Mouse (Mus musculus): ENCODE measurements around the gene Efr3b. TPM values are rescaled to one million over a fixed set of nuclear protein-coding genes. Genes with fewer than 3 reads are reported as not detected.

The Efr3b gene
- total and polyA plus RNA-seq, 2 experiments from 2014 or later, result 25.5 to 86.6 TPM

DNA sequence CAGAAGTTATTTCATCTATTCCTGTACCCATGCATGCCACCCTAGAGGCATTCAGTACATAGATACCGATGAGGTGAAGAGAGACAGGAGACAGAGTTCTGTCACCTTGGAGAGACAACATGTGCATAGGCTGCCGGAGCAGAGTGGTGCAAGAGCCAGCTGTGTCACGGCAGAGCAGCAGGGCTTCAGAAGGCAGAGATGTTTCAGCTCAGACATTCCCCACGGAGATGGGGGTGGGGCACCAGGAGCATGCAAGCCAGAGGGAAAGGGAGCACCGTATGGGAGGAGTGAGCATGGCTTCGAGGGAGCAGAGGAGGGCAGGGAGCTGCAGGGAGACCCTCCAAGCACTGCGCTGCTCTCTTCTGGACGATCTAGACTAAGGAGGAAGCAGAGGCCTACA is 18.2 kb downstream of the Efr3b start:
- ATAC-seq (no peak; the same call in 1 of the 2 replicates), DNase-seq (no peak)
- no peaks in the 10 kb centered on the region for H3K27me3 ChIP-seq (ENCODE audit: insufficient read depth, low read length)
- H3K36me3 ChIP-seq (ENCODE audit: insufficient read depth), result no peaks in the 10 kb centered on the region
- no peaks in the 10 kb centered on the region for H3K4me1 ChIP-seq (ENCODE audit: insufficient read depth)
- H3K9ac ChIP-seq, result no peak overlapping the region
- H3K4me3 ChIP-seq (ENCODE audit: low read depth, low read length), result no peak overlapping the region
- WGBS, result 61% methylated on average over 8 of the region's 8 CpGs
- no peak for TF ChIP-seq CTCF (IDR thresholded peaks at IDR 0.05; ENCODE audit: low read depth)
- no peak overlapping the region for H3K4me2 ChIP-seq (ENCODE audit: low read depth)
- H3K9me3 ChIP-seq (ENCODE audit: low read length), result no peaks in the 10 kb centered on the region
- H3K27ac ChIP-seq (ENCODE audit: low read depth, low read length), result no peak overlapping the region

GRCm38 (mm10) chr12:4016321-4016720 is 22.4 kb downstream of the Efr3b start:
- Histone ChIP-seq H3K36me3 (ENCODE audit: insufficient read depth) (no peaks in the 10 kb centered on the region), H3K9me3 (ENCODE audit: low read length) (no peaks in the 10 kb centered on the region), H3K4me2 (ENCODE audit: low read depth) (no peak overlapping the region), H3K9ac (no peak overlapping the region), H3K27ac (ENCODE audit: low read depth, low read length) (no peak overlapping the region), H3K4me1 (ENCODE audit: insufficient read depth) (no peaks in the 10 kb centered on the region), H3K27me3 (ENCODE audit: insufficient read depth, low read length) (no peaks in the 10 kb centered on the region), H3K4me3 (ENCODE audit: low read depth, low read length) (no peak overlapping the region)
- WGBS, result 35% methylated on average over 7 of the region's 7 CpGs
- DNase-seq (peak; percentile 42), ATAC-seq (no peak)
- TF ChIP-seq CTCF (IDR thresholded peaks at IDR 0.05; ENCODE audit: low read depth), result no peak

DNA sequence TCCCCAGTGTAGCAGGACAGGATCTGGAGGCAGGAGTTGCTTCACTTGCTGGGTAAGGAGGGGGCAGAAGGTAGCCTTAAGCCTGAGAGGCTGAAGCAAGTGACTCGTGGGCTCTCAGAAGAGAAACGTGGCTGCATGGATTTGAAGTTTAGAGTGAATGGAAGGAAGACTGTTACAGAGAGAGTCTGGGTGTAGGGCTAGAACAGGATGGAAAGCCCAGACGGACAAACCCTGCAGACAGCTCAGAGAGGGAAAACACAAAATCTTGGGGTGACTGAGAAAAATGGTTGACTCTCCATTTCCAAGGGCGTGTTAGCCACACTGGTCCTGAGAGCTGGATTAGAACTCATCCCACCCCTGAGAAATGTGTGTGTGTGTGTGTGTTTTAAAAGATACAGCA is 23.0 kb downstream of the Efr3b start:
- H3K9ac ChIP-seq, result no peak overlapping the region
- TF ChIP-seq CTCF (IDR thresholded peaks at IDR 0.05; ENCODE audit: low read depth), result no peak
- no peaks in the 10 kb centered on the region for H3K4me1 ChIP-seq (ENCODE audit: insufficient read depth)
- ATAC-seq (no peak), DNase-seq (no peak)
- peak overlapping the region; percentile 9; the same call in 1 of the 2 replicates for H3K27ac ChIP-seq (ENCODE audit: low read depth, low read length)
- H3K4me3 ChIP-seq (ENCODE audit: low read depth, low read length), result no peak overlapping the region
- 73% methylated on average over 4 of the region's 4 CpGs for WGBS
- H3K36me3 ChIP-seq (ENCODE audit: insufficient read depth), result no peaks in the 10 kb centered on the region
- H3K27me3 ChIP-seq (ENCODE audit: insufficient read depth, low read length), result no peaks in the 10 kb centered on the region
- H3K4me2 ChIP-seq (ENCODE audit: low read depth), result no peak overlapping the region
- no peaks in the 10 kb centered on the region for H3K9me3 ChIP-seq (ENCODE audit: low read length)

- no peak for ATAC-seq
- TF ChIP-seq CTCF (IDR thresholded peaks at IDR 0.05; ENCODE audit: low read depth), result no peak
- H3K36me3 ChIP-seq (ENCODE audit: insufficient read depth), result no peaks in the 10 kb centered on the region
- H3K4me2 ChIP-seq (ENCODE audit: low read depth), result no peak overlapping the region
- 66% methylated on average over 7 of the region's 7 CpGs for WGBS
- no peaks in the 10 kb centered on the region for H3K4me1 ChIP-seq (ENCODE audit: insufficient read depth)
- no peaks in the 10 kb centered on the region for H3K27me3 ChIP-seq (ENCODE audit: insufficient read depth, low read length)
- DNase-seq, result no peak
- no peaks in the 10 kb centered on the region for H3K9me3 ChIP-seq (ENCODE audit: low read length)
- H3K4me3 ChIP-seq (ENCODE audit: low read depth, low read length), result no peak overlapping the region
- no peak overlapping the region for H3K9ac ChIP-seq
- peak overlapping the region; percentile 9; the same call in 1 of the 2 replicates for H3K27ac ChIP-seq (ENCODE audit: low read depth, low read length)
Observed at GRCm38 (mm10) chr12:4015255-4015654, 23.5 kb downstream of the Efr3b start.

- no peaks in the 10 kb centered on the region for H3K9me3 ChIP-seq (ENCODE audit: low read length)
- H3K4me2 ChIP-seq (ENCODE audit: low read depth), result no peak overlapping the region
- DNase-seq (peak; percentile 45), ATAC-seq (0 out of 2 replicates have a peak, but pooled peaks have one; percentile 3)
- no peaks in the 10 kb centered on the region for H3K27me3 ChIP-seq (ENCODE audit: insufficient read depth, low read length)
- no peak overlapping the region for H3K9ac ChIP-seq
- H3K27ac ChIP-seq (ENCODE audit: low read depth, low read length), result no peak overlapping the region
- no peak overlapping the region for H3K4me3 ChIP-seq (ENCODE audit: low read depth, low read length)
- H3K4me1 ChIP-seq (ENCODE audit: insufficient read depth), result no peaks in the 10 kb centered on the region; the same call in none of the 2 replicates
- 73% methylated on average over 5 of the region's 5 CpGs for WGBS
- no peak for TF ChIP-seq CTCF (IDR thresholded peaks at IDR 0.05; ENCODE audit: low read depth)
- no peaks in the 10 kb centered on the region for H3K36me3 ChIP-seq (ENCODE audit: insufficient read depth)
Observed at GRCm38 (mm10) chr12:4011715-4012114, 27.0 kb downstream of the Efr3b start.

DNA sequence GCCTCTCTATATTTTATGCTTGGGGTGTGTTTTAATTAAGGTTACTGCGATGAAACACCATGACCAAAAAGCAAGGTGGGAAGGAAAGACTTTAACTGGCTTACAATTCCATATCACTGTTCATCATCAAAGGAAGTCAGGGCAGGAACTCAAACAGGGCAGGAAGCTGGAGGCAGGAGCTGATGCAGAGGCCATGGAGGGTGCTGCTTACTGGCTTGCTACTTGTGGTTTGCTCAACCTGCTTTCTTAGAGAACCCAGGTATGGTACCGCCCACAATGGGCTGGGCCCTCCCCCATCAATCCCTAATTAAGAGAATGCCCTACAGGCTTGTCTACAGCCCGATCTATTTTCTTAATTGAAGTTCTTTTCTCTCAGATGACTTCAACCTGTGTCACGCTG is 27.4 kb downstream of the Efr3b start:
- Histone ChIP-seq H3K27ac (ENCODE audit: low read depth, low read length) (no peak overlapping the region), H3K4me2 (ENCODE audit: low read depth) (no peak overlapping the region), H3K4me1 (ENCODE audit: insufficient read depth) (no peaks in the 10 kb centered on the region; the same call in none of the 2 replicates), H3K4me3 (ENCODE audit: low read depth, low read length) (no peak overlapping the region), H3K27me3 (ENCODE audit: insufficient read depth, low read length) (no peaks in the 10 kb centered on the region), H3K9ac (no peak overlapping the region), H3K9me3 (ENCODE audit: low read length) (no peaks in the 10 kb centered on the region), H3K36me3 (ENCODE audit: insufficient read depth) (no peaks in the 10 kb centered on the region)
- DNase-seq (no peak), ATAC-seq (no peak)
- TF ChIP-seq CTCF (IDR thresholded peaks at IDR 0.05; ENCODE audit: low read depth), result no peak
- WGBS, result 79% methylated on average over 4 of the region's 4 CpGs

GRCm38 (mm10) chr12:4008731-4009130 is 30.0 kb downstream of the Efr3b start:
- H3K4me1 ChIP-seq (ENCODE audit: insufficient read depth), result no peaks in the 10 kb centered on the region; the same call in none of the 2 replicates
- no peak for TF ChIP-seq CTCF (IDR thresholded peaks at IDR 0.05; ENCODE audit: low read depth)
- no peak overlapping the region for H3K4me3 ChIP-seq (ENCODE audit: low read depth, low read length)
- H3K27ac ChIP-seq (ENCODE audit: low read depth, low read length), result no peak overlapping the region
- no peaks in the 10 kb centered on the region for H3K36me3 ChIP-seq (ENCODE audit: insufficient read depth)
- no peaks in the 10 kb centered on the region for H3K9me3 ChIP-seq (ENCODE audit: low read length)
- DNase-seq, result no peak
- no peak overlapping the region for H3K9ac ChIP-seq
- 44% methylated on average over 12 of the region's 12 CpGs for WGBS
- H3K27me3 ChIP-seq (ENCODE audit: insufficient read depth, low read length), result no peaks in the 10 kb centered on the region
- ATAC-seq, result no peak
- no peak overlapping the region for H3K4me2 ChIP-seq (ENCODE audit: low read depth)
